Mouse (Mus musculus): ENCODE measurements around the gene Pi4k2a. TPM values are rescaled to one million over a fixed set of nuclear protein-coding genes. Genes with fewer than 3 reads are reported as not detected.

Pi4k2a gene
- polyA plus RNA-seq (2014; fragmentation: Illumina TruSeq; extraction: RNeasy Lipid Tissue Mini Kit (QIAGEN cat#74804); ENCODE audit: low read depth, low replicate concordance), result 6.4 TPM

DNA sequence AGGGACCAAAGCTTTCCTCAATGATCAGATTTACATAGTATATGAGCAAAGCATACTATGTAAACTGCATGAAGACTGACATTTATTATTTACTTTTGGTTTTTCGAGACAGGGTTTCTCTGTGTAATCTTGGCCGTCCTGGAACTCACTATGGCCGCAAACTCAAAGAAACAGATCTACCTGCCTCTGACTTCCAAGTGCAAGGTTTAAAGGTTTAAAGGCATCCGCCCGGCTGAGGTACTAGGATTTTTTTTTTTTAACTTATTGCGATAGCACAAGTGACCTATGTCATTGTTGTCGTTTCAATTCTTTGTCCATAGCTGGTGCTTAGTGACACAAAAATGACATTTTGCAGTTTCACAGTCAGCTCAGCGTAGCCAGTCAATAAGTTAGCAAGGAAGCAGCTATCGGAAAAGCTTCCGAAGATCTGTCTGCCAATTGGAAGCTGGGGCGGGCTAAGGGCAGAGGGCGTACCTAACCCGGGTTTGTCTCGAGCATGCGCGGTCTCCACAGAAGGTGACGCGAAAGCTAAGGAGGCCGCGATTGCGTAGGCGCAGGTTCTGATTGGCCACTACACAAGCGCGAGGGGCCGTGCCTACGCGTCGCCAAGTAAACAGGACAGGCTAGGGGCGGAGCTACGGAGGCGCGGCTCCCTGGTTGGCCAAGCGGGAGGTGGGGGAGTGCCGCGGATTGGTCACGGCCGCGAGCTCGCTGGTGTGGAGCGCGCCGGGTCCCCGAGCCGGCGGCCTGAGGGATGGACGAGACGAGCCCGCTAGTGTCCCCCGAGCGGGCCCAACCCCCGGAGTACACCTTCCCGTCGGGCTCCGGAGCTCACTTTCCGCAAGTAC, at the start of gene Pi4k2a:
Gene Pi4k2a (plus strand): TSS at position 723 of the 848 bp plus-strand sequence.

DNA sequence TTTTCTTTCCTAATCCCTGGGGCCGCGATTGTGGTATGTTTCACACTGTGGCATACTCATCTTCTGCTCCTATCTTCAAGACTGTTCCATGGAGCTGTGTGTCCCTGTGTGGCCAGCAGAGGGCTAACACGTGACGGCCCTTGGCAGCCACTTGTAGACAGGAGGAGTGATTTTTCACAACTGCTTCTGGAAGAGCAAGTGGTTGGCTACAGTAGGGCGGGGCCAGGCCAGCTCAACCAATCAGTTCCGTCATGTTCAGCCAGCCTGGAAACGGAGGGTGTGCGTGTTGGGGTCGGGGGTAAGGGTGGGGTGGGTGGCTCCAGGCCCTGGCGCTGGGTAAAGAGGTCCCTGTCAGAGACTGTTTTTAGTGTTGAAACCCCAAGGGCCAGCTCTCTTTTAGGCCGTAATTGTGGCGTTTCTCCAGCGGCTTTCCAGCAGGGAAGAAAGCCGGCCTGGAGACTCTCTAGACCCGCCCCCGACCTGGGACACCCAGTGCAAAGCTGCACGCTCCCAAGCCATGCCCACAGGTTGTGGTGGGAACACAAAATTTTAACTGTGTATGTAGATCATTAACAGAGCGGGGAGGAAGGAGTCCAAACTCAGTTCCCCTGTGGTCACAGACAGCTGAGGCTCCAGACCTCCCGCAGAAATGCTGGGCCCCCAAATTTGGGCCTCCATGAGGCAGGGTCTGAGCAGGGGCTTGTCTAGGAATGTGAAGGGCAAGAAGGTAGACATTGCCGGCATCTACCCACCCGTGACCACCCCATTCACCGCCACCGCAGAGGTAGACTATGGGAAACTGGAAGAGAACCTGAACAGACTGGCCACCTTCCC, 44.8 kb upstream of the Pi4k2a start, which contains the start of gene Hoga1:
Gene Hoga1 (plus strand): TSS at position 342 of the 834 bp plus-strand sequence.

DNA sequence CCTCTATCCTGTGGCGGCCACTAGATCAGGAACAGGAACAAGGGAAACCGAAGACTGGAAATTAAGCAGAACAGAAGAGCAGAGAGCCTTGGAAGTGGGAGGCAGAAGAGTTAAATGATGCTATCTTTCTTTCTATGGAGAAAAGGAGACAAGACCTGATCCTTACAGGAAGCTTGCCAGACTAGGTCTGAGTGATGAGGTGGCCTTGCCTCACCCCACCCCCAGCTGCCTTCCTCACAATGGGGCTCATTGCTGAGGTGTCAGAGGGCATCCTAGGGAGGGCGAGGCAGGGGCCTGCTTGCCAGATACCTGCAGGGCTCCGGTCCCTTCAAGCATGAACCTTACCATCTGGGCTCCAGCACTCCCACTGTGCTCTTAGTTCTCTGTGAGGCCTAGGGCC, 38.3 kb upstream of the Pi4k2a start, which contains the start of gene 4933411K16Rik:
Gene 4933411K16Rik (plus strand): TSS at position 301 of the 400 bp plus-strand sequence.

DNA sequence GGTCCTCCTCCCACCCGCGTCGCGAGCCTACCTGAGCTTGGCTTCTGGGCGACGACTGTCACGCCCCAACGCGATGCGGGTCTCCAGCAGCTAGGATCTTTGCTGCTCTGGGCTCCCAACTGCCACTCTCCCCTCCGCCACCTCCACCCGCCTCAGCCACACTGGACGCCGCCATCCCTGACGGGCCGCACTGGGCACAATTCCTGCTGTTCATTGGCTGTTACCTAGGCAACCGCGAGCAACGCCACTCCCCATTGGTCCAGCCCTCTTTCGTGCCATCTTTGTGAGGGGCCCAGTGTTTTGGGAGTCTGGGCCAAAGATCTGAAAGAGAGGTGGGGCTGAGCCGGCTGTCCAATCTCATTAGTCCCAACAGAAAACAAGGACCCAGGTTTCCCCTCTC, 4.1 kb upstream of the Pi4k2a start, which contains the start of gene Morn4:
Gene Morn4 (minus strand): TSS at position 192 of the 400 bp plus-strand sequence.

DNA sequence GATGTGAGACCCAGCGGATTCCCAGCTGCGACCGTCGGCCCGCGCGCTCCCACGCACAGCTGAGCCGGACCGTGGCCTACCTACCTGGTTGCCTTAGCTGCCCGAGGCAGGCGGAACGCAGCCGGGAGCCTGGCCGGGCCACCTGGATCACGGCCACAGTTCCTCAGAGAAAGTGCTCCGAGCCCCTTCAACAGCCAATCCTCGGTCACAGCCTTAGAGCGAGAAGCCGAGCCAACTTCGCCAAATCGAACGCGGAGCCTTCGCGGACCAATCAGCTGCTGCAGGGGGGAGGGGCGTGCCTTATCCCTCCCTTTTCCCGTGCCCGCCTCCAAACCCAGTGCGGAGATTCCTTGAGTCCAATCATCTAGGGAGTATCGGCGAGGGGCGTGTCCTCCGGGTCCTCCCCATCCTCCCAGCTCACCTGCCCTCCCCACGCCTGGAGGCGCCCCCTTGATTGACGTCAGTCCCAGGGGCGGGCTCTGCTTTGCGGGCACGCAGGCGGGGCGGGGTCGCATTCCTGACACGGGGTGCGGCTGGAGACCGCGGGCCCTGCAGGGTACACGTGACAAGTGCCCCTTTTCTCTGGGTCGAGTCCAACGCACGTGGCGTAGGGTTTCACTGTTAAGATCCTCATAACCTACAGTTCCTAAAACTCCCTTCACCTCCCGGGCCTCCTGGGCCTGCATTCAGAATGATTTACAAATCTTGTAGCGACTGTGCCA, 38.7 kb downstream of the Pi4k2a start, which contains the start of gene Avpi1:
Gene Avpi1 (minus strand): TSS at position 273 of the 722 bp plus-strand sequence.

DNA sequence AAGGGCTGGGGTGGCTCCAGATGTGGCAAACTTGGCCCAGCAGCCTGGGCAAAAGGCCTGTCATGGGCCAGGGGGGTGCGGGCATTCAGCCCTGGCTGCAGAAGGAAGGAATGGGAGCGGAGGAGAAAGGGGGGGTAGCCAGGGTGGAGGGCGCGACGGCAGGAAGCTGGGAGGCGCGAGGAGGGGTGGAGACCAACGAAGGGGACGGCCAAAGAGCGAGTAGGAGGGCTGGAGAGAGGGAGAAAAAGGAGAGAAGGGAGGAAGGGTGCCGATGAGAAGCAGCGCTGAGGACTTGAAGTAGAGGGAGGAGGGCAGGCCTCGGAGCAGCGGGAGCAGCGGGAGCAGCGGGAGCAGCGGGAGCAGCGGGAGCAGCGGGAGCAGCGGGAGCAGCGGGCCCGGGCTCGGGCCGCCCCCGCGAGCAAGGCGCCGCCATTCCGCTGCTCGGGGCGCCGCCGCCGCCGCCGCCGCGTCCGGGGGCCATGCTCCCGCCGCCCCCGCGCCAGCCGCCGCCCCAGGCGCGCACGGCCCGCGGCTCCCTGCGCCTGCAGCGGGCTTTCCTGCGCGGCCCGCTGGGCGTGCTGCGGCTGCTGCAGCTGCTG, 57.0 kb downstream of the Pi4k2a start, which contains the start of gene Marveld1:
Gene Marveld1 (plus strand): TSS at position 231 of the 599 bp plus-strand sequence.

DNA sequence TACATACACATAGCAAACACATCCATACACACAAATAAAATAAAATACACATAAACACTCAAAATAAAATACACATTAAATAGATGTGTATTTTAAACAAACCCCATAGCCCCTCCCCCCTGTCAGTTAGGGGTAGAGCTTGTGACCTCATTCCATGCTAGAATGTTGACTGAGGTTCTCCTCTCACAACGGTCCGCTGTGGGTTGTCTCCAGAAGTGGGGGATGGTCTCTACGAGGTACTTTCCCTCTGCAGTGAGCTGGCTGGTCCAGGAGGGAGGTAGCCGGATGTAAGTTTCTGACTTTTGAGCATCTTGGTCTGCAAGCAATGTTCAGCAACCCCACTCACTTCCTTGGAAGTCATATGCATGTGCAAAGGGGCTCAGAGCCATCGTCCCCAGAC, 73.5 kb downstream of the Pi4k2a start, which contains the start of gene Zfyve27:
Gene Zfyve27 (plus strand): TSS at position 188 of the 400 bp plus-strand sequence.

Other genes with a start within 250 kb of the Pi4k2a start
- gene Frat2, start 242.3 kb upstream of the Pi4k2a start, polyA plus RNA-seq (2014; fragmentation: Illumina TruSeq; extraction: RNeasy Lipid Tissue Mini Kit (QIAGEN cat#74804); ENCODE audit: low read depth, low replicate concordance), result 21.7 TPM
- 0.44 TPM for gene Rrp12, start 194.3 kb upstream of the Pi4k2a start, polyA plus RNA-seq (2014; fragmentation: Illumina TruSeq; extraction: RNeasy Lipid Tissue Mini Kit (QIAGEN cat#74804); ENCODE audit: low read depth, low replicate concordance)
- gene Pgam1, start 178.5 kb upstream of the Pi4k2a start, polyA plus RNA-seq (2014; fragmentation: Illumina TruSeq; extraction: RNeasy Lipid Tissue Mini Kit (QIAGEN cat#74804); ENCODE audit: low read depth, low replicate concordance), result 203 TPM
- 18.5 TPM for gene Exosc1, start 157.0 kb upstream of the Pi4k2a start, polyA plus RNA-seq (2014; fragmentation: Illumina TruSeq; extraction: RNeasy Lipid Tissue Mini Kit (QIAGEN cat#74804); ENCODE audit: low read depth, low replicate concordance)
- 35.5 TPM for gene Zdhhc16, start 157.0 kb upstream of the Pi4k2a start, polyA plus RNA-seq (2014; fragmentation: Illumina TruSeq; extraction: RNeasy Lipid Tissue Mini Kit (QIAGEN cat#74804); ENCODE audit: low read depth, low replicate concordance)
- gene Mms19, start 109.3 kb upstream of the Pi4k2a start, polyA plus RNA-seq (2014; fragmentation: Illumina TruSeq; extraction: RNeasy Lipid Tissue Mini Kit (QIAGEN cat#74804); ENCODE audit: low read depth, low replicate concordance), result 13.1 TPM
- gene Ubtd1, start 108.7 kb upstream of the Pi4k2a start, polyA plus RNA-seq (2014; fragmentation: Illumina TruSeq; extraction: RNeasy Lipid Tissue Mini Kit (QIAGEN cat#74804); ENCODE audit: low read depth, low replicate concordance), result not detected
- gene Ankrd2, start 54.5 kb upstream of the Pi4k2a start, polyA plus RNA-seq (2014; fragmentation: Illumina TruSeq; extraction: RNeasy Lipid Tissue Mini Kit (QIAGEN cat#74804); ENCODE audit: low read depth, low replicate concordance), result not detected
- gene Hoga1, start 44.9 kb upstream of the Pi4k2a start, polyA plus RNA-seq (2014; fragmentation: Illumina TruSeq; extraction: RNeasy Lipid Tissue Mini Kit (QIAGEN cat#74804); ENCODE audit: low read depth, low replicate concordance), result 2.1 TPM
- not detected for gene 4933411K16Rik, start 38.2 kb upstream of the Pi4k2a start, polyA plus RNA-seq (2014; fragmentation: Illumina TruSeq; extraction: RNeasy Lipid Tissue Mini Kit (QIAGEN cat#74804); ENCODE audit: low read depth, low replicate concordance)
- gene Morn4, start 4.1 kb upstream of the Pi4k2a start, polyA plus RNA-seq (2014; fragmentation: Illumina TruSeq; extraction: RNeasy Lipid Tissue Mini Kit (QIAGEN cat#74804); ENCODE audit: low read depth, low replicate concordance), result 0.32 TPM
- gene Avpi1, start 38.6 kb downstream of the Pi4k2a start, polyA plus RNA-seq (2014; fragmentation: Illumina TruSeq; extraction: RNeasy Lipid Tissue Mini Kit (QIAGEN cat#74804); ENCODE audit: low read depth, low replicate concordance), result not detected
- gene Marveld1, start 56.9 kb downstream of the Pi4k2a start, polyA plus RNA-seq (2014; fragmentation: Illumina TruSeq; extraction: RNeasy Lipid Tissue Mini Kit (QIAGEN cat#74804); ENCODE audit: low read depth, low replicate concordance), result 13.5 TPM
- 16.4 TPM for gene Zfyve27, start 73.5 kb downstream of the Pi4k2a start, polyA plus RNA-seq (2014; fragmentation: Illumina TruSeq; extraction: RNeasy Lipid Tissue Mini Kit (QIAGEN cat#74804); ENCODE audit: low read depth, low replicate concordance)
- 0.38 TPM for gene Sfrp5, start 111.8 kb downstream of the Pi4k2a start, polyA plus RNA-seq (2014; fragmentation: Illumina TruSeq; extraction: RNeasy Lipid Tissue Mini Kit (QIAGEN cat#74804); ENCODE audit: low read depth, low replicate concordance)
- 0.25 TPM for gene Golga7b, start 157.1 kb downstream of the Pi4k2a start, polyA plus RNA-seq (2014; fragmentation: Illumina TruSeq; extraction: RNeasy Lipid Tissue Mini Kit (QIAGEN cat#74804); ENCODE audit: low read depth, low replicate concordance)